Mouse (Mus musculus) kidney, postnatal 10 days (tissue): ENCODE data around the gene Smarcal1.
A peak's percentile ranks its signal among the peaks of the same experiment; 100 is the strongest.

Experiments
- DNase-seq: peaks from one replicate; pipeline ENCODE4 v3.0.0; 2021; ENCODE audit warnings: mixed read lengths

The Smarcal1 gene

DNA sequence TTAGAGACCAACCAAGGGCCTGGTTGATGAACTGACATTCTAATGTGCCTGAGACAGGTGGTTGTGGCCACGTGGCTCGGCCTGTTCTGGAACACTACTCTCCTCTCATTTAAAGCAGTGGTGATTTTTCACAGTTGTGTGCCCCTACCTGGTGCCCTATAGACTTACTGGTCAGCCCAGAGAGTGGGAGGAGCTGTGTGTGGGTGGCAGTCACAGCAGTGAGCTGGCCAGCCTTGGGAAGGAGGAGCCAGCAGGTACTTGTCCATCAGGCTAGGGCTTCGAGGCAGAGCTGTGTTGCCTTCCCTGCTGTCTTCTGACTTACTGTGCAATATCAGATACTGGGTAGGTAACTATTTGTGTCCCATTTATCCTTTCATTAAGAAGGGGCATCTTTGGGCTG lies 9.3 kb downstream of the Smarcal1 start:
- DNase-seq: no peak

DNA sequence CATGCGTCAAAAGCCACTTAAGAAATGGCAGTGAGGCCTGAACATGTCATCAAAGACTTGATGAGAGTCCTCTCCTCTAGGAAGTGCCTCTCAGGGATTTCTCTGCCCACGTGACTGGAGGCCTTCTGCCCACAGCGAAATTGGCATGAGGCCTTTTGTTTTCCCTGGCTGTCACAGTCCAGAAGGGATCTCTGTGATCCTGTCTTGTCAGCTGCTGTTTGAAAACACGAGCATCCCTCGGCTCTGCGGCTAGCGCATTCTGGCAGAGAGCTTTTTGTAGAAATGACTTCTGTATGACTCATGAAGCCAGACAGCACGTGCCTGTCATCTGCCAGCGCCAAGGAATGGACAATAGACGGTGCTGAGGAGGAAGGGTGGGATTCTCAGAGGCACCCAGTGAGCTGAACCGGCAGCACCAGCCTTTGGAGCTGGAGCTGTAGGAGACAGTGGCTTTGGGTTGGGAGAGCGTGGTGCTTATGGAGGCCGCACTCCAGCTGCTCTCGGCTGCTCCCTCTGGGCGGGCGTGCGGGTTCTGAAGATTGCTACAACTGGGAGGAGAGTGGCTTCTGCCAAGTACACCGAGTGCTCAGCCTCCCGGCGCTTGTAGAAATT lies 10.4 kb downstream of the Smarcal1 start:
- peak; percentile 59 for DNase-seq

GRCm38 (mm10) chr1:72595686-72596085 lies 12.6 kb downstream of the Smarcal1 start:
- no peak for DNase-seq

GRCm38 (mm10) chr1:72596231-72596630 lies 13.2 kb downstream of the Smarcal1 start:
- no peak for DNase-seq

DNA sequence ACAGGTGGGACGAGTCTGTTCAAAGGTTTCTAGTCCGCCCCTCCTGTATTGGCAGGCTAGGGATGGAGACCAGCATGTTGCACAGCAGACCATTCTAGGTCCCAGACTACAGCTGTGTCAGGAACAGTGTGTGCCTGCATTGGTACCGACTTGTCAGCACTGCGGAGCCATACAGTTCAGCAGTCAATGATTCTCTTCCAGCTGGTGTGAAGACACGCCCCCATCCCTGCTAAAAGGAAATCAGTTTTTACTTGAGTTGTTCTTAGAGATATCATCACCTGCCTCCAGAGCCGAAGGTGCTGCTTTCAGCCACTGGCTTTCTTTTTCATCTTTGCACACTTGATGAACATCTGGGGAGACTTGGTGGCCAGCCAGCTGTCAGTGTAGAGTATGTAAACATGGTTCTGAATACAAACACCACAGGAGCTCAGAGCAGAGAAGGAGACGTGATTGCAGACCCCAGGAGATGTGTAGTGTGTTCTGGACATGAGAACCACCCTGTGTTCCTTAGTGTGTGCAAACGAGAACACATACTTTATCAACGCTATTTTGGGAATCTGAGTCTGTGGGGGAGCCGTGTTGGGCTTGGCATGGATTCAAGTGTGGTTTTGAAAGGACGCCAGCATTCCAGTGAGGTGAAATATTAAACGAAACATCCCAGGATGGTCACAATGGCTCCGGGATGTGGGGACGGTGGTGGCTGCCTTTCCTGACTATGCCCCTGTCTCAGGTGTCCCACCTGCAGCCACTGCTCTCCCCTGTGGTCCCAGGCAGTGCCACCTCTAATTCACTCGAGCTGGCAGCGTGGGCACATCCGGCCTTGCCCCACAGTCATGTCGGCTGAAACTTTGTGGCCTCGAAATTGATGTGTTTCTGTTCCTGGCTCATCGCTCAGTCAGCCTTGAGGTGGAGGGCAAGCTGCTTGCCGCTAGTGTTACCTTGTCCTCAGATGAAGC lies 16.4 kb downstream of the Smarcal1 start:
- peak; percentile 79 for DNase-seq

DNA sequence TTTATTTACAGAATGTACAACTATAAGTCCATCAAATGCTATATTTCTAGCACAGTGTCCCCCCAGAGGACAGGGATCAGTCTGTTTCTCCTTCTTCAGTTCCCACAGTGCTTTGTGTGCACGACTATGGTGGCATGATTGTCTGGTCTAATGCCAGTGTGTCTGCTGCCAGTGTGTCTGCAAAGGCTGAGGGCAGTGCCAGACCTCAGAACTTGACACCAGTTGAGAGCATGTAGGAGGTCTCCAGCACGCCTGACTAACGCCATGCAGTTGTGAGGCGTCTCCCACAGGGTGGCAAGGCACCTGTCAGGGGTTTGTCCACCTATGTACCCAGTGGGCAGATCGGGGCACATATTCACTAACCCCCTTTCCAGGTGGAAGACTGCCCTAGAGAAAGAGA lies 17.7 kb downstream of the Smarcal1 start:
- DNase-seq: no peak

- DNase-seq: no peak
Measured at GRCm38 (mm10) chr1:72601233-72601632, 18.2 kb downstream of the Smarcal1 start.

DNA sequence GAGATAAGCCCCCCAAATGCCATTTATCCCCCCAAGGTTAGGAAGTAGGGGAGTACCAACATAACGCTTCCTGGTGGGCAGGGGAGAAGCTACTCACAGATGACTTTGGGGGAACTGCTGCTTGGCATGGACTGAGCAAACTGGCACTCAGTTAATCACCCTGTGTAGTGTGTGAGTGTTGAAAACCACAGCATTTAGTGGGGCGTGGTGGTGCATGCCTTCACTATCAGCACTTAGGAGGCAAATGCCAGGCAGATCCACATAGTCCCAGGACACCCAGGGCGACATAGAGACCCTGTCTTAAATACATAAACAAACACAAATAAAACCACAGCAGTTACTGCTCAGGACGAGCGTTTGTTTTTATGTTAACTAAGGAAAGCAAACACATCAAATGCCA lies 19.1 kb downstream of the Smarcal1 start:
- no peak for DNase-seq

DNA sequence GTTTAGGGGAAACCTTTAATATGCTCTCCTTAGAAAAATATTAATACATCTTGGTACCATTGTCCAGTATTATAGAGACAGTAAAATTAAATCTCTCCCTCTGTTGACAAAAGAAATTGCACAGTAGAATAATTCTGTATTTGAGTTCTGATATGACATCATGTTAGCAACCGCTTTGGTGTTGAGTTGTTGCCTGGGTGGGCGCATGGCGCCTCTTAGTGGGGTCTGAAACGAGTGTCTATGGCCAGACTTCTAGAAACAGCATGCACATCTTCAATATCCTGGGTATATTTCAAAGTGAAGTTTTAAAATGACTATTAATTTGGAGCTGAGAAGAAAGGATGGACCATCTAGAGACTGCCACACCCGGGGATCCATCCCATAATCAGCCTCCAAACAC lies 19.8 kb downstream of the Smarcal1 start:
- DNase-seq: no peak

- DNase-seq: no peak
Measured at GRCm38 (mm10) chr1:72606186-72606673, 23.2 kb downstream of the Smarcal1 start.

- DNase-seq: no peak
Measured at GRCm38 (mm10) chr1:72609129-72609528, 26.1 kb downstream of the Smarcal1 start.

DNA sequence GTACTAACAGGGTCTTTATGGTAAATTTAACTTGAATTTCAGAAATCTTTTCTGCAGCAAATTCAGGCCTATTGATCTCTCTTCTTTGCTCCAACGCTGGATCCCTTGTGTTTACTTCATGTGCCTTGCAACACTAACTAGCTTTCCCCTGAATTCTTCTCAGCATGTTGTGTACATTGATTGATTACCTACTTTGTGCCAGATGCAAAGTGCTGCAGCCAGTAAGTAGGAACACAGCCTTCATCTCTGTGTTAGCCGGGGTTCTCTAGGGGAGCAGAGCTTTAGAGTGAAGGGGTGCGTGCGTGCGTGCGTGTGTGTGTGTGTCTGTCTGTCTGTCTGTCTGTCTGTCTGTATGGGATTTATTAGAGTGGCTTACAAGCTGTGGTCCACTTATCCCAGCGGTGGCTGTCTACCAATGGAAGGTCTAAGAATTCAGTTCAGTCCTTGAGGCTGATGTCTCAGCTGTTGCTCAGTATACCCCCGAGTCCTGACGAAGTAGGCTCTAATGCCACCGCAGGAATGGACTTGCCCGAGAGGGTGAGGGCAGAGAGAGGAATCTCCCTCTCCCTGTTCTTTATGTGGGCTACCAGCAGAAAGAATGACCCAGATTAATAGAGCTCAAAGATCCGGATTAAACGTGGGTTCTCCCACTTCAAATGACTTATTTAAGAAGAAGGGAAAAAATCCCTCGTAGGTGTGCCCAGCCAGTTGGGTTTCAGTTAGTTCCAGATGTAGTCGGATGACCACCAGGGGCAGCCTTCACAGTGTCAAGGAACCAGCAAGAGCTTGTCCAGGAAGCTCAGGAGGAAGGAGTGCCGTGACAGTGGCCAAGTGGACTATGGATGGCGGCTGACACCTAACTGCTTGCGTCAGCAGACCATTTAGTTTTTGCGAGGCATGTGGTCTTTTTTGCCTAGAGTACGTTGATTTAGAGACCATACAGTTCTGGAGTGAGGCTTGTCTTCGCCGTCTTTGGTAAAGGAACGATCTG lies 27.1 kb downstream of the Smarcal1 start:
- peak; percentile 35 for DNase-seq

DNA sequence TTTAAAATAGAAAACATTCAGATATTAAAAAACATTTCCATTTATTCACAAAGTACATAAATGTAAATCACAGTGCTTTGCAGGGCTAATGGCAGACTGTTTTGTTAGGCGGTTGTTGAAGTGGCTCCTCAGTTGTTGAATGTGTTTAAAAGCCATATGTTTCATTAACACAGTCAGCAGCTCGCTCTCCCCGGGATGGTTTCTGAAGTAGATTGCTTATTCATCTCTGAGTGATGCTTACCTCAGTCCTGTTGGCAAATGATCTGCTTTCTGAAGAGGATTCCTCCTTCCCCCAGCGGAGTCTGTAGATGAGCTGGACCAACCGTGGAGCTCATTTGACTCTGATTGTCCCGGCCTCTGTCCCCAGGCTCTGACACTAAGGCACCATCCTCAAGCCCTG lies 29.1 kb downstream of the Smarcal1 start:
- DNase-seq: no peak

DNA sequence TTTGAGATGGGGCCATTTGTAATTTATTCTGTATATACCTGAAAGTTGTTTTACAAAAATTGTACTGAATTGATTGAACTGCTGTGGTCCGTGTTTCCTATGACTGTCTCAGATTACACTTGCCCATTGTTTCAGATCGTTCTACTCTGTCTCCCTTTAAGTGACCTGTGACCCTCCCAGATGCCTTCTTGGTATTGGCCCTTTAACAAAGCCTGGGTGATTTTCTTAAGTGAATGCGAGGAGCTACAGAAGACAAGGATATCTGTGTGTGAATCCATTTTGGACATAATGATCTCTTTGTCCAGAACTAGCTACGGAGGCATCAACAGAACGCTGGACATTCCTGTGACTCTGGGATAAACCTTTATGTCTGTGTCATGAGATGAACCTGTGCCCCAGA lies 52.2 kb downstream of the Smarcal1 start:
- DNase-seq: no peak

- DNase-seq: peak; percentile 66
Measured at GRCm38 (mm10) chr1:72640658-72641410, 57.8 kb downstream of the Smarcal1 start.

- DNase-seq: no peak
Measured at GRCm38 (mm10) chr1:72673070-72673469, 90.0 kb downstream of the Smarcal1 start.
